ENCODE assay signal across 8 mouse cellular contexts in genomic region chr1:52844354-52844753, GRCm38 (mm10). TPM values are rescaled to one million over a fixed set of nuclear protein-coding genes. Genes with fewer than 3 reads are reported as not detected.
A peak's percentile ranks its signal among the peaks of the same experiment; 100 is the strongest.
DNase-seq lines count a peak whose midpoint lies in the region; ATAC-seq and TF ChIP-seq lines count a peak whose summit lies in the region.

No protein-coding gene starts in this region.

- H3K36me3 ChIP-seq in liver, embryonic 11.5 days (ENCODE audit: control insufficient read depth, insufficient read depth, low read length) = no peaks in the 10 kb centered on the region
- no peaks in the 10 kb centered on the region for H3K36me3 ChIP-seq in embryonic facial prominence, embryonic 15.5 days
- H3K36me3 ChIP-seq in intestine, embryonic 15.5 days = no peaks in the 10 kb centered on the region
- no peaks in the 10 kb centered on the region for H3K36me3 ChIP-seq in myocyte (ENCODE audit: control insufficient read depth, insufficient read depth)

- H3K4me1 ChIP-seq in liver, embryonic 11.5 days (replicated peaks; ENCODE audit: control insufficient read depth, insufficient read depth, low read length) = peaks cover 8% of the 10 kb centered on the region
- peaks cover 8% of the 10 kb centered on the region for H3K4me1 ChIP-seq in embryonic facial prominence, embryonic 15.5 days
- H3K4me1 ChIP-seq in intestine, embryonic 15.5 days (replicated peaks) = 0 out of 2 replicates have a peak, but pooled peaks cover 5% of the 10 kb centered on the region

- no peak overlapping the region; the same call in 1 of the 2 replicates for H3K27ac ChIP-seq in liver, embryonic 11.5 days (ENCODE audit: low read depth, low read length)
- no peak overlapping the region for H3K27ac ChIP-seq in embryonic facial prominence, embryonic 15.5 days (replicated peaks)
- no peak overlapping the region for H3K27ac ChIP-seq in intestine, embryonic 15.5 days

- peak overlapping the region; percentile 37 for H3K4me3 ChIP-seq in liver, embryonic 11.5 days (ENCODE audit: low read depth, low read length)
- H3K4me3 ChIP-seq in embryonic facial prominence, embryonic 15.5 days (replicated peaks) = peak overlapping the region; percentile 64
- peak overlapping the region; percentile 60 for H3K4me3 ChIP-seq in intestine, embryonic 15.5 days (replicated peaks)
- peak overlapping the region; percentile 53 for H3K4me3 ChIP-seq in myocyte

- H3K9ac ChIP-seq in liver, embryonic 11.5 days (ENCODE audit: low read depth, low read length) = no peak overlapping the region
- H3K9ac ChIP-seq in embryonic facial prominence, embryonic 15.5 days = no peak overlapping the region
- no peak overlapping the region for H3K9ac ChIP-seq in intestine, embryonic 15.5 days

- no peaks in the 10 kb centered on the region for H3K27me3 ChIP-seq in liver, embryonic 11.5 days (replicated peaks; ENCODE audit: control insufficient read depth, insufficient read depth, low read length)
- H3K27me3 ChIP-seq in embryonic facial prominence, embryonic 15.5 days = no peaks in the 10 kb centered on the region
- no peaks in the 10 kb centered on the region for H3K27me3 ChIP-seq in intestine, embryonic 15.5 days (replicated peaks)
- H3K27me3 ChIP-seq in myocyte (ENCODE audit: control insufficient read depth, insufficient read depth, insufficient read length) = no peaks in the 10 kb centered on the region

- peak overlapping the region; percentile 83 for H3K4me2 ChIP-seq in liver, embryonic 11.5 days
- peak overlapping the region; percentile 61 for H3K4me2 ChIP-seq in embryonic facial prominence, embryonic 15.5 days (replicated peaks)
- peak overlapping the region; percentile 69 for H3K4me2 ChIP-seq in intestine, embryonic 15.5 days (replicated peaks)
- H3K4me2 ChIP-seq in myocyte (ENCODE audit: low read depth) = peak overlapping the region; percentile 80

- no peak for TF ChIP-seq POLR2A in myocyte (IDR thresholded peaks at IDR 0.05; ENCODE audit: insufficient read length, low read depth)

- no peaks in the 10 kb centered on the region for H3K79me2 ChIP-seq in myocyte (ENCODE audit: control insufficient read depth, insufficient read depth)

- no peak overlapping the region for H3ac ChIP-seq in myocyte (ENCODE audit: control insufficient read depth, insufficient read length)

- no peak; the same call in 1 of the 2 replicates for ATAC-seq in liver, embryonic 11.5 days (replicated peaks; ENCODE audit: low FRiP score)
- 0 out of 2 replicates have a peak, but pooled peaks have one; percentile 2 for ATAC-seq in embryonic facial prominence, embryonic 15.5 days (ENCODE audit: insufficient number of reproducible peaks, low FRiP score, low TSS enrichment, low read depth)
- ATAC-seq in intestine, embryonic 15.5 days = peak; percentile 44

- no peak for DNase-seq in liver, embryonic 11.5 days (ENCODE audit: low spot score)
- DNase-seq in liver = no peak
- DNase-seq in cerebellum, postnatal 4 days (ENCODE audit: low spot score in 2 of 2) = no peak
- no peak for DNase-seq in natural killer cell, adult 2 months (ENCODE audit: low spot score in 2 of 2)
- no peak for DNase-seq in c-Kit-positive CD71-positive TER-119-positive erythroid progenitor cells, embryonic 14.5 days (ENCODE audit: low spot score)

- no peaks in the 10 kb centered on the region for H3K9me3 ChIP-seq in liver, embryonic 11.5 days (ENCODE audit: control insufficient read depth, low read length)
- no peaks in the 10 kb centered on the region for H3K9me3 ChIP-seq in embryonic facial prominence, embryonic 15.5 days (replicated peaks)
- no peaks in the 10 kb centered on the region for H3K9me3 ChIP-seq in intestine, embryonic 15.5 days

- WGBS in liver, embryonic 11.5 days = 9% methylated on average over 3 of the region's 3 CpGs
- WGBS in embryonic facial prominence, embryonic 15.5 days = 14% methylated on average over 3 of the region's 3 CpGs
- WGBS in intestine, embryonic 15.5 days = 16% methylated on average over 3 of the region's 3 CpGs

TF ChIP-seq in myocyte, 11 proteins besides CTCF, POLR2A, EP300 and RAD21:
- TF ChIP-seq MAX (IDR thresholded peaks at IDR 0.05; ENCODE audit: low read depth) (no peak), POLR2AphosphoS2 (IDR thresholded peaks at IDR 0.05; ENCODE audit: insufficient read length, low read depth) (no peak), USF1 (IDR thresholded peaks at IDR 0.05; ENCODE audit: low read depth) (no peak), CEBPB (IDR thresholded peaks at IDR 0.05; ENCODE audit: insufficient read depth, poor library complexity, severe bottlenecking) (no peak), E2F4 (IDR thresholded peaks at IDR 0.05; ENCODE audit: insufficient read depth) (no peak), REST (IDR thresholded peaks at IDR 0.05; ENCODE audit: insufficient read depth, insufficient read length) (no peak), MYOD1 (IDR thresholded peaks at IDR 0.05; ENCODE audit: control insufficient read depth in 1 of 3, insufficient read length in 2 of 3, low read depth in 2 of 3) (no peak), MYOG (IDR thresholded peaks at IDR 0.05; ENCODE audit: control insufficient read depth in 1 of 3, insufficient read depth in 1 of 3, insufficient read length in 2 of 3, low read depth in 2 of 3) (no peak), SRF (IDR thresholded peaks at IDR 0.05; ENCODE audit: control insufficient read depth, insufficient read length, low read depth) (no peak), TCF12 (IDR thresholded peaks at IDR 0.05; ENCODE audit: insufficient read depth, poor library complexity, severe bottlenecking) (no peak), TCF3 (IDR thresholded peaks at IDR 0.05; ENCODE audit: insufficient read length, low read depth) (no peak)

RNA-seq across cellular contexts. Expression of gene Hibch, which starts 0.4 kb away (rescaled TPM):
- 27.7 and 28.4 TPM in 2 replicates for polyA plus RNA-seq in liver, embryonic 11.5 days (2014; fragmentation: Nextera tagmentation; extraction: Ambion mirVana)
- polyA plus RNA-seq in embryonic facial prominence, embryonic 15.5 days (2015; fragmentation: Nextera tagmentation; extraction: Ambion mirVana) = 21.9 and 22.4 TPM in 2 replicates
- polyA plus RNA-seq in intestine, embryonic 15.5 days (2015; fragmentation: Nextera tagmentation; extraction: Ambion mirVana) = 20.8 and 25.1 TPM in 2 replicates
- 8.1 TPM for polyA plus RNA-seq in myocyte (2012; fragmentation: generic; extraction: Trizol)

RNA-seq across cellular contexts. Expression of gene Inpp1, which starts 26.9 kb away (rescaled TPM):
- 7.0 and 7.7 TPM in 2 replicates for polyA plus RNA-seq in liver, embryonic 11.5 days (2014; fragmentation: Nextera tagmentation; extraction: Ambion mirVana)
- 15.7 and 20.0 TPM in 2 replicates for polyA plus RNA-seq in embryonic facial prominence, embryonic 15.5 days (2015; fragmentation: Nextera tagmentation; extraction: Ambion mirVana)
- 11.6 and 16.8 TPM in 2 replicates for polyA plus RNA-seq in intestine, embryonic 15.5 days (2015; fragmentation: Nextera tagmentation; extraction: Ambion mirVana)
- polyA plus RNA-seq in myocyte (2012; fragmentation: generic; extraction: Trizol) = 3.6 TPM
